Mouse (Mus musculus): Measurements from ENCODE around the gene Stx19.

GRCm38 (mm10) chr16:62857498-62857897 is 43.0 kb downstream of the Stx19 start:
- no peak for TF ChIP-seq ZC3H11A (IDR thresholded peaks at IDR 0.05; ENCODE audit: borderline replicate concordance, low read depth, low read length)
- no peak for TF ChIP-seq HCFC1 (IDR thresholded peaks at IDR 0.05; ENCODE audit: borderline replicate concordance, insufficient read depth, low read length)
- no peak for TF ChIP-seq MAFK (IDR thresholded peaks at IDR 0.05; ENCODE audit: insufficient read depth, low read depth, low read length)
- no peak for TF ChIP-seq ZNF384 (IDR thresholded peaks at IDR 0.05; ENCODE audit: low read depth, low read length)

Measured in ES-E14 (cell line).